Mouse (Mus musculus) small intestine, adult 2 months (tissue): Measurements from ENCODE around the gene Gas1.

Experiments
- CTCF ChIP-seq: fragments of 200-500 bp; IDR thresholded peaks from 2 replicates; pipeline ENCODE4 v1.5.1; 2012; ENCODE audit warnings: low read depth, mild to moderate bottlenecking, control low read depth, inconsistent platforms, low read length, moderate library complexity, mixed read lengths; ENCODE audit not compliant: insufficient replicate concordance, insufficient read length; ENCODE audit errors: extremely low read depth
- POLR2A ChIP-seq: fragments of 200-500 bp; IDR thresholded peaks from 2 replicates; pipeline ENCODE4 v1.6.1; 2012; ENCODE audit warnings: low read depth, mild to moderate bottlenecking, control low read depth, inconsistent platforms, low read length, moderate library complexity

- TF ChIP-seq CTCF: no peak
- TF ChIP-seq POLR2A: no peak
Observed at GRCm38 (mm10) chr13:60225736-60226135, 48.6 kb upstream of the Gas1 start.
